Mouse (Mus musculus) hindbrain, embryonic 16.5 days (tissue): ENCODE results near the gene Aifm2. TPM values are rescaled to one million over a fixed set of nuclear protein-coding genes. Genes with fewer than 3 reads are reported as not detected.
A peak's percentile ranks its signal among the peaks of the same experiment; 100 is the strongest.

Source experiments
- ATAC-seq: fragments of 200-750 bp; cut with Nextera tagmentation; 2 replicates; pipeline ENCODE4 v1.8.0; 2017; ENCODE audit warnings: moderate TSS enrichment, moderate library complexity
- H3K27ac ChIP-seq: fragments of 300-500 bp; sonication (generic); 2 replicates; pipeline ENCODE4 v1.5.1; 2014; ENCODE audit warnings: low read depth, mild to moderate bottlenecking, control low read depth, low read length, moderate library complexity
- H3K27me3 ChIP-seq: fragments of 300-500 bp; sonication (generic); replicated peaks from 2 replicates; pipeline ENCODE4 v1.6.1; 2014; ENCODE audit warnings: low read length; ENCODE audit not compliant: control insufficient read depth, insufficient read depth
- H3K36me3 ChIP-seq: fragments of 300-500 bp; sonication (generic); 2 replicates; pipeline ENCODE4 v1.6.1; 2014; ENCODE audit warnings: mild to moderate bottlenecking, low read length, moderate library complexity, mixed read lengths; ENCODE audit not compliant: control insufficient read depth, insufficient read depth
- H3K4me1 ChIP-seq: fragments of 300-500 bp; sonication (generic); 2 replicates; pipeline ENCODE4 v1.6.1; 2014; ENCODE audit warnings: low read depth, low read length; ENCODE audit not compliant: control insufficient read depth, insufficient read depth
- H3K4me2 ChIP-seq: fragments of 300-500 bp; sonication (generic); 2 replicates; pipeline ENCODE4 v1.6.1; 2014; ENCODE audit warnings: mild to moderate bottlenecking, low read length, control low read depth, moderate library complexity
- H3K4me3 ChIP-seq: fragments of 300-500 bp; sonication (generic); 2 replicates; pipeline ENCODE4 v1.5.1; 2014; ENCODE audit warnings: mild to moderate bottlenecking, low read length, control low read depth, moderate library complexity
- H3K9ac ChIP-seq: fragments of 300-500 bp; sonication (generic); 2 replicates; pipeline ENCODE4 v1.6.1; 2014; ENCODE audit warnings: low read depth, mild to moderate bottlenecking, control low read depth, low read length, moderate library complexity
- H3K9me3 ChIP-seq: fragments of 300-500 bp; sonication (generic); 2 replicates; pipeline ENCODE4 v1.6.1; 2014; ENCODE audit warnings: mild to moderate bottlenecking, low read length, moderate library complexity; ENCODE audit not compliant: control insufficient read depth
- WGBS: fragments of 180-500 bp; shearing (Covaris S2); extraction: QIAGEN DNeasy Blood & Tissue Kit; methylation state at CpG from one replicate; pipeline ENCODE4 v1.1.7; 2014; 5-methylcytosine and 5-hydroxymethylcytosine counted together
- polyA plus RNA-seq: library from polyadenylated mRNA; unstranded; fragments of >200 nt; fragmentation: Nextera tagmentation; extraction: Ambion mirVana; gene quantifications from 2 replicates; pipeline ENCODE4 v1.2.1, GENCODE M21; 2015

The Aifm2 gene
- polyA plus RNA-seq, 1 experiment from 2014 or later, result 19.2 TPM

DNA sequence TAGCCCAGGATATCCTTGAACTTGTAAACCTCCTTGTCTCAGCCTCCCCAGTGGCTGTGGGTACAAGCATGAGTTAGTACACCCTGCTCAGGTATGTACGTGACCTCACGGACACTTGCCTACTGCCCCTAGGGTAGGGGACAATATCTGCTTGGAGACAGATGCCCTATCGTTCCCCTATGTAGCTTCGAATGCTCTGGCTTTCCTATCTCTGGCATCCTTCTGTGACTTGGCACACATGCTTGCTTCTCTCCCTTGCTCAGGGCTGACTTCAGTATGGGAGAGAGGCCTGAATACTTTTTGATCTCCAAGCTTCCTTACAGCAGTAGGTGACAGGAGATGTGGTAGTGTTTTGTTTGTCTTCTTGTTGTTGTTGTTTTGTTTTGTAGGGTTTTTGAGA, 917 bp upstream of the Aifm2 start:
- no peaks in the 10 kb centered on the region for H3K36me3 ChIP-seq
- peaks cover 5% of the 10 kb centered on the region; the same call in 1 of the 2 replicates for H3K4me1 ChIP-seq
- H3K4me3 ChIP-seq, result no peak overlapping the region
- ATAC-seq, result no peak
- no peak overlapping the region for H3K4me2 ChIP-seq
- 94% methylated on average over 4 of the region's 4 CpGs for WGBS
- H3K9ac ChIP-seq, result no peak overlapping the region
- no peaks in the 10 kb centered on the region for H3K9me3 ChIP-seq
- H3K27me3 ChIP-seq, result no peaks in the 10 kb centered on the region
- H3K27ac ChIP-seq, result no peak overlapping the region

- Histone ChIP-seq H3K4me2 (peak overlapping the region; percentile 95), H3K36me3 (no peaks in the 10 kb centered on the region), H3K4me1 (peaks cover 5% of the 10 kb centered on the region; the same call in 1 of the 2 replicates), H3K27ac (no peak overlapping the region), H3K27me3 (no peaks in the 10 kb centered on the region), H3K4me3 (peak overlapping the region; percentile 59), H3K9me3 (no peaks in the 10 kb centered on the region), H3K9ac (peak overlapping the region; percentile 71)
- ATAC-seq, result peak; percentile 70
- 4% methylated on average over 11 of the region's 11 CpGs for WGBS
Observed at GRCm38 (mm10) chr10:61715462-61715837, 387 bp downstream of the Aifm2 start.

DNA sequence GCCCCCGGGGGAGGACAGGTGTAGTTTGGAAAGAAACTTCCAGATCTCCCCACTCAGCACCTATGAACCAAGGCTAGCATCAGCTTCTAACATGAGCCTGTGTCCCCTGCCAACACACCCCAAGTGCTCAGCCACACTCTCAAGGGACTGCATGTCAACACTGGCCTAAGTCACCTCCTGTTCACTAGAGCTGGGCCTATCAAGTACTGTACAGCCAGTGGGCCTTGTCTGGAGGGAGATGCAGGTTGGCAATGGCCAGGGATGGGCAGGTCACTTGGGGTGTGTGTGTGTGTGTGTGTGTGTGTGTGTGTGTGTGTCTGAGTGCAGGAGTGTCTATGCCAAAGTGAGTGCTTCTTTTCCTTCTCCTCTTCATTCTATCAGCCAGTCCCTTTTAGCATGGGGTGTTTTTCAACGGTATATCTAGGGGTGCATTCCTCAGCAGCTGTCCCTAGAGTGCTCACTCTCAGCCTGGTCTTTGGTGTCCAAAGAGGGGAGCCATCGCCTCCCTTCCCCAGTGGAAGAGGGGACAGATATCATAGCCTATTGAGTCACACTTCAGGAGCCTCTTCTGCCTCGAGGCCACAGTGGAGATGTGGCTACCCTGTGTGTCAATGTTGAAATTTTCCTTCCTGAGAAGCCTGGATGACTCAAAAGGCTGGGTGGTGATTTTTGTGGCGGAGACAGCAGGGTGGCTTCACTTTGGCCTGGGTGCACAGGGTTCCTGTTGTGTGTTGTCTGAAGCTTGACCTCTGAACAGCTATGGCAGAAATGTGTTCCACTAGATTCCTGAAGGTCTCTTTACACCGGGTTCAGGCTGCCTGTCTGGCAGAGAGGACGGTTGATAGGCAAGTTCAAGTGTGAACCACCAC, 1.2 kb downstream of the Aifm2 start:
- WGBS, result 72% methylated on average over 7 of the region's 7 CpGs
- H3K4me1 ChIP-seq, result peaks cover 5% of the 10 kb centered on the region; the same call in 1 of the 2 replicates
- H3K27me3 ChIP-seq, result no peaks in the 10 kb centered on the region
- H3K4me2 ChIP-seq, result peak overlapping the region; percentile 95
- no peaks in the 10 kb centered on the region for H3K36me3 ChIP-seq
- 0 out of 2 replicates have a peak, but pooled peaks have one; percentile 22 for ATAC-seq
- H3K4me3 ChIP-seq, result peak overlapping the region; percentile 59; the same call in 1 of the 2 replicates
- H3K27ac ChIP-seq, result no peak overlapping the region
- no peaks in the 10 kb centered on the region for H3K9me3 ChIP-seq
- H3K9ac ChIP-seq, result no peak overlapping the region

- no peak overlapping the region for H3K27ac ChIP-seq
- 92% methylated on average over 12 of the region's 12 CpGs for WGBS
- H3K9me3 ChIP-seq, result no peaks in the 10 kb centered on the region
- H3K36me3 ChIP-seq, result no peaks in the 10 kb centered on the region
- ATAC-seq, result no peak
- H3K27me3 ChIP-seq, result no peaks in the 10 kb centered on the region
- H3K4me1 ChIP-seq, result peaks cover 5% of the 10 kb centered on the region; the same call in 1 of the 2 replicates
- no peak overlapping the region for H3K4me2 ChIP-seq
- no peak overlapping the region for H3K4me3 ChIP-seq
- H3K9ac ChIP-seq, result no peak overlapping the region
Observed at GRCm38 (mm10) chr10:61717406-61718296, 2.6 kb downstream of the Aifm2 start.

DNA sequence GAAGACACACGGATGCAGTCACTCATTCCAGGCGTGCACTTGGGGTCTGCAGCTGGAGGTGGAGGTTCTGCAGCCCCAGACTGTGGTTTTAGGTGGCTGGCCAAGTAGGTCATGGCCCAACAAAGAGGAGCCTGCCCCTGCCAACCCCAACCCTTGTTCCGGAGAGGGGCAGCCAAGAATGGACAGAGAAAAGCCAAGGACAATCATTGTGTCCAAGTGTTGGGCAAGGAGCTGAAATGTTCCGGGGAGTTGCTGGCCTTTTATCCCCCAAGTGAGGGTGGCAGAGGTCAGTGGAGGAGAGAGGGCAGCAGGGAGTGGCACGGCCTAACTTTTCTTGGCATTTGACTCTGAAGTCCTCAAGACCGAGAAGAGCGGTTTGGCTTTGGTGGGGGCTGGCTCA, 5.3 kb downstream of the Aifm2 start:
- H3K9me3 ChIP-seq, result no peaks in the 10 kb centered on the region
- H3K9ac ChIP-seq, result no peak overlapping the region
- no peaks in the 10 kb centered on the region for H3K36me3 ChIP-seq
- no peak for ATAC-seq
- 89% methylated on average over 7 of the region's 7 CpGs for WGBS
- no peak overlapping the region for H3K4me3 ChIP-seq
- H3K27me3 ChIP-seq, result no peaks in the 10 kb centered on the region
- no peak overlapping the region for H3K27ac ChIP-seq
- peaks cover 5% of the 10 kb centered on the region; the same call in 1 of the 2 replicates for H3K4me1 ChIP-seq
- no peak overlapping the region for H3K4me2 ChIP-seq

DNA sequence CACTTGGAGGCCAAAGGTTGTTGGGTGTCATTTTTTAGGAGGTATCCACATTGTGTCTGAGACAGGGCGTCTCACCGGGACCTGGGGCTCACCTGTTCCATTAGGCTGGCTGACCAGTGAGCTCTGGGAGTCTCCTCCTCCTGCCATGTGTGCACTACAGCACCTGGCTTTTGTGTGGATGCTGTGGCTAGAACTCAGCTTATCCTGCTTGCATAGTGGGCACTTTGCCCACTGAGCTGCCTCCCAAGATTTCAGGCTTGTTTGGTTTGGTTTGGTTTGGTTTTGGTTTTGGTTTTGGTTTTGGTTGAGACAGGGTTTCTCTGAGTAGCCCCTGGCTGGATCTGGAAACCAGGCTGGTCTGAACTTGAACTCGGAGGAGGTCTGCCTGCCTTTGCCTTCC, 7.2 kb downstream of the Aifm2 start:
- Histone ChIP-seq H3K4me2 (no peak overlapping the region), H3K27ac (no peak overlapping the region), H3K9ac (no peak overlapping the region), H3K4me1 (no peaks in the 10 kb centered on the region), H3K27me3 (no peaks in the 10 kb centered on the region), H3K4me3 (no peak overlapping the region), H3K9me3 (no peaks in the 10 kb centered on the region), H3K36me3 (no peaks in the 10 kb centered on the region)
- WGBS, result 85% methylated on average over 3 of the region's 3 CpGs
- ATAC-seq, result no peak

- Histone ChIP-seq H3K27ac (no peak overlapping the region), H3K27me3 (no peaks in the 10 kb centered on the region), H3K9ac (no peak overlapping the region), H3K4me1 (no peaks in the 10 kb centered on the region), H3K4me3 (no peak overlapping the region), H3K36me3 (no peaks in the 10 kb centered on the region), H3K4me2 (no peak overlapping the region), H3K9me3 (no peaks in the 10 kb centered on the region)
- ATAC-seq, result no peak
- WGBS, result 76% methylated on average over 6 of the region's 6 CpGs
Observed at GRCm38 (mm10) chr10:61723271-61723670, 8.2 kb downstream of the Aifm2 start.

DNA sequence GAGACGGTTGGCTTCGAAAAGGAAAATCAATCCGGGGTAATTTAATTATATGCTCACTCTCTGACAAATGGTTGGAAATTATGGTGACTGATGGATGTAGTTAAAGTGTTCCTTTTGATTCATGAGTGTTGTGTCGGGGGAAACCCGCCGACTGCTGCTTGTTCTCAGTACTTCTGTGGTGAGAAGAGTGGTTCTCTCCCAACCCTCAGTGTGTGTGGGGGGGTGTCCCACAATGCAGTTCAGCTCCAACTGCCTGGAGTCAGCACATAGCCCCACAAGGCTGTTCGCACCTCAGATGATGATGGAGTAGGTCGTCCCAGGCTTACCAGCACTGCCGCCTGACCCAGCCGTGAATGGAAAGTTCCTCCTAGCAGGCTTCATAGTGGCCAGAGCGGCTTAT, 14.1 kb downstream of the Aifm2 start:
- Histone ChIP-seq H3K9me3 (no peaks in the 10 kb centered on the region), H3K27me3 (no peaks in the 10 kb centered on the region), H3K4me2 (no peak overlapping the region), H3K27ac (no peak overlapping the region), H3K36me3 (peaks cover 2% of the 10 kb centered on the region; the same call in 1 of the 2 replicates), H3K4me1 (no peaks in the 10 kb centered on the region), H3K9ac (no peak overlapping the region), H3K4me3 (no peak overlapping the region)
- 73% methylated on average over 11 of the region's 11 CpGs for WGBS
- ATAC-seq, result no peak

DNA sequence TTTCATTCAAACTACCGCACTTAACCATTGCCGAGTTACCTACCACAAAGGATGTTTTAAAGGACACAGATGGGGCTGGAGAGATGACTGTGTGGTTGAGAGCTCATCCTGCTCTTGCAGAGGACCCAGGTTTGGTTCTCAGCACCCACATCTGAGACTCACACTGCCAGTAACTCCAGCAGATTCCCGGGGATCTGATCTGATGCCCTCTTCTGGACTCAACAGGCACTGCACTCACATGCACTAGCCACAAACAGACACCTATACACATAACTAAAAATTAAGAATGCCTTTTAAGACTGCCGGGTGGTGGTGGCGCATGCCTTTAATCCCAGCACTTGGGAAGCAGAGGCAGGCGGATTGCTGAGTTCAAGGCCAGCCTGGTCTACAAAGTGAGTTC, 15.1 kb downstream of the Aifm2 start:
- H3K4me1 ChIP-seq, result no peaks in the 10 kb centered on the region
- WGBS, result 98% methylated on average over 6 of the region's 6 CpGs
- peaks cover 2% of the 10 kb centered on the region; the same call in 1 of the 2 replicates for H3K36me3 ChIP-seq
- no peak overlapping the region for H3K4me3 ChIP-seq
- H3K9me3 ChIP-seq, result no peaks in the 10 kb centered on the region
- H3K27ac ChIP-seq, result no peak overlapping the region
- no peak for ATAC-seq
- H3K27me3 ChIP-seq, result no peaks in the 10 kb centered on the region
- H3K4me2 ChIP-seq, result no peak overlapping the region
- no peak overlapping the region for H3K9ac ChIP-seq
